Mouse (Mus musculus) small intestine, adult 2 months (tissue): ENCODE measurements around the gene Msi1.

Experiments used
- CTCF ChIP-seq: fragments of 200-500 bp; IDR thresholded peaks from 2 replicates; pipeline ENCODE4 v1.5.1; 2012; ENCODE audit warnings: low read depth, mild to moderate bottlenecking, control low read depth, inconsistent platforms, low read length, moderate library complexity, mixed read lengths; ENCODE audit not compliant: insufficient replicate concordance, insufficient read length; ENCODE audit errors: extremely low read depth
- POLR2A ChIP-seq: fragments of 200-500 bp; IDR thresholded peaks from 2 replicates; pipeline ENCODE4 v1.6.1; 2012; ENCODE audit warnings: low read depth, mild to moderate bottlenecking, control low read depth, inconsistent platforms, low read length, moderate library complexity

DNA sequence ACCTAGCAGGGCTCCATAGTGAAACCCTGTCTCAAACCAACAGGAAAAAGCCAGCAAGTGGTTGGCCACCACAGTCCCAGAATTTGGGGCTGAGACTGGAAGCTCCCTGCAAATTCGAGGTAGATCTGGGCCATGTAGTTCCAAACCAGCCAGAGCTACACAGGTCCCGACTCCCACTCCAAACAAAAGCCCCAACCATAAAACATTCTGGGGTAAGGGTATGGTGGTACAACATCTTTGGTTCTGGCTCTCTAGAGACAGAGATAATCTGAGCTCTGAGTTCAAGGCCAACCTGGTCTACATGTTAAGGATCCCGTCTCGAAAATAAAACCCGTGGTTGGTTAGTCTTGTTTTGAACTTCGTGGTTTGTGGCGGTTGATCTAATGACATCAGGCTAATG lies 26.4 kb downstream of the Msi1 start:
- TF ChIP-seq CTCF (no peak), POLR2A (no peak)
